Mouse (Mus musculus): ENCODE data around the gene Gm10271. TPM values are rescaled to one million over a fixed set of nuclear protein-coding genes. Genes with fewer than 3 reads are reported as not detected.

Gene Gm10271
- polyA plus RNA-seq (2014; fragmentation: Illumina TruSeq; extraction: RNeasy Lipid Tissue Mini Kit (QIAGEN cat#74804); ENCODE audit: low read depth, low replicate concordance): not detected

GRCm38 (mm10) chr10:116972509-116972908 lies at the start of gene Gm10271:
TSS of gene Gm10271 (minus strand) at chr10:116972609.

GRCm38 (mm10) chr10:116986264-116987082 lies 14.1 kb upstream of the Gm10271 start, which contains the start of gene Best3:
TSS of gene Best3 (plus strand) at chr10:116986314.

DNA sequence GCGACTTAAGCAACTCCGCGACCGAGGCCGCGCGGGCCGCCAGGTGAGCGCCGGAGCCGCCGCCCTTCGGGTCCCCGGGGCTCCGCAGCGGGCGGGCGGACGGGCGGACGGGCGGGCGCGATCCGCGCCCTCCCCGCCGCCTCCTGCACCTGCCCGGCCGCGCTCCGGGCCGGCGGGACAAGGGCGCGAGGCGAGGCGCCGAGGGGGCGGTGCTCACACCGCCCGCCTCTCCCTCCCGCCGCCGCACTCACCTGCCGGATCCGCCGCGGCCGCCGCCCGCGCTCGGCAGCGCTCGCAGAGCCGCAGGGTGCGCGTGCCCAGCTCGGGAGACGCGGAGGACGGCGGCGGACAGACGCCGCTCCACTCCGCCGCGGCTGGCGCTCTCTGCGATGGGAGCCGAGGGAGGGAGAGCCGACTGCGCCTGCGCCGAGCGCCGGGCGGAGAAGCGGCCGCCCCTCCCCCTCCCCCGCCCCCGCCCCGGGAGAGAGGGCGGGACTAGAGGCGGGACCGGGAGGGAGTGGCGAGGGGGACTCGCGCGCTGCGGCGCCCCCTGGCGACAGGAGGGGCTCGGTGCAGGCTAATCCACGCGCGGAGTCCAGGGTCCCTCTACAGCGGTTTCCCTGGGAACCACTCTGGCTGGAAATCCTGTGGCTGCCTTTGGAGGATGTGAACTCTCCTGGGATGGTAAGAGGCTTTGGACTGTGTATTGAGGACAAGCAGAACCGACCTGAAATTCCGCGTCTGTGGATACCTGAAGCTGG lies 22.2 kb downstream of the Gm10271 start, which contains the start of gene Rab3ip:
Gene Rab3ip (minus strand): TSS at position 761 of the 761 bp plus-strand sequence.

Other genes with a start within 250 kb of the Gm10271 start
- gene Myrfl, start 75.7 kb downstream of the Gm10271 start, polyA plus RNA-seq (2014; fragmentation: Illumina TruSeq; extraction: RNeasy Lipid Tissue Mini Kit (QIAGEN cat#74804); ENCODE audit: low read depth, low replicate concordance): 0.22 TPM
- gene Rab3ip, start 21.8 kb downstream of the Gm10271 start, polyA plus RNA-seq (2014; fragmentation: Illumina TruSeq; extraction: RNeasy Lipid Tissue Mini Kit (QIAGEN cat#74804); ENCODE audit: low read depth, low replicate concordance): 45.2 TPM
- gene Best3, start 13.7 kb upstream of the Gm10271 start, polyA plus RNA-seq (2014; fragmentation: Illumina TruSeq; extraction: RNeasy Lipid Tissue Mini Kit (QIAGEN cat#74804); ENCODE audit: low read depth, low replicate concordance): 0.25 TPM
- gene Lrrc10, start 72.7 kb upstream of the Gm10271 start, polyA plus RNA-seq (2014; fragmentation: Illumina TruSeq; extraction: RNeasy Lipid Tissue Mini Kit (QIAGEN cat#74804); ENCODE audit: low read depth, low replicate concordance): not detected
- 285 TPM for gene Cct2, start 91.2 kb upstream of the Gm10271 start, polyA plus RNA-seq (2014; fragmentation: Illumina TruSeq; extraction: RNeasy Lipid Tissue Mini Kit (QIAGEN cat#74804); ENCODE audit: low read depth, low replicate concordance)
- gene Frs2, start 175.9 kb upstream of the Gm10271 start, polyA plus RNA-seq (2014; fragmentation: Illumina TruSeq; extraction: RNeasy Lipid Tissue Mini Kit (QIAGEN cat#74804); ENCODE audit: low read depth, low replicate concordance): 20.5 TPM